Mouse (Mus musculus): Measurements from ENCODE around the gene Gm20388. TPM values are rescaled to one million over a fixed set of nuclear protein-coding genes. Genes with fewer than 3 reads are reported as not detected.

Gm20388 gene
- polyA plus RNA-seq, 2 experiments = 8.5 TPM; not detected in 1

GRCm38 (mm10) chr8:122699005-122699492 lies 2788.4 kb downstream of the Gm20388 start, which contains the start of gene Cbfa2t3:
Gene Cbfa2t3, minus strand, starts transcription at chr8:122699109.
- Histone ChIP-seq H3K4me2 (ENCODE audit: low read depth) (peak within 1 kb of the TSS; percentile 78), H3K27me3 (ENCODE audit: control insufficient read depth, insufficient read depth, low read length) (no peaks in the 10 kb centered on the region), H3K27ac (peak within 1 kb of the TSS; percentile 46), H3K36me3 (replicated peaks; ENCODE audit: control insufficient read depth, insufficient read depth, low read depth) (no peaks in the 10 kb centered on the region), H3K9ac (replicated peaks) (peak within 1 kb of the TSS; percentile 63), H3K4me1 (replicated peaks; ENCODE audit: control insufficient read depth in 2 of 2, insufficient read depth in 2 of 2, low read length in 1 of 2) (peaks cover 54 to 86% of the 10 kb centered on the region in 2 experiments), H3K9me3 (ENCODE audit: control insufficient read depth, low read length) (no peaks in the 10 kb centered on the region), H3K4me3 (ENCODE audit: insufficient read depth in 1 of 2, low read depth in 2 of 2, low read length in 2 of 2) (peak within 1 kb of the TSS; percentile 60 to 61)
- no peak for TF ChIP-seq CTCF (IDR thresholded peaks at IDR 0.05; ENCODE audit: low read depth)
- peak; percentile 74 for TF ChIP-seq EP300 (IDR thresholded peaks at IDR 0.05; ENCODE audit: low read depth)
- 4% methylated on average over 13 of the region's 13 CpGs for WGBS (ENCODE audit: insufficient replicate concordance)
- ATAC-seq (ENCODE audit: insufficient read depth) (peak; percentile 74), DNase-seq (ENCODE audit: low read depth in 3 of 3, low spot score in 3 of 3) (no peak)

- peak; percentile 34; the same call in 1 of the 2 replicates for ATAC-seq (ENCODE audit: insufficient read depth)
These were observed 2790.0 kb downstream of the Gm20388 start for GRCm38 (mm10) chr8:122700628-122701027.

GRCm38 (mm10) chr8:122701441-122702185 lies 2791.0 kb downstream of the Gm20388 start:
- H3K4me2 ChIP-seq (ENCODE audit: low read depth) = no peak overlapping the region; the same call in 1 of the 2 replicates
- ATAC-seq (ENCODE audit: insufficient read depth) (no peak), DNase-seq (ENCODE audit: low read depth in 3 of 3, low spot score in 3 of 3) (no peak)
- H3K9me3 ChIP-seq (ENCODE audit: control insufficient read depth, low read length) = no peaks in the 10 kb centered on the region
- whole genome bisulfite sequencing (ENCODE audit: insufficient replicate concordance) = 31% methylated on average over 12 of the region's 12 CpGs
- TF ChIP-seq EP300 (IDR thresholded peaks at IDR 0.05; ENCODE audit: low read depth) = no peak
- TF ChIP-seq CTCF (IDR thresholded peaks at IDR 0.05; ENCODE audit: low read depth) = no peak
- H3K4me3 ChIP-seq (ENCODE audit: insufficient read depth in 1 of 2, low read depth in 2 of 2, low read length in 2 of 2) = no peak overlapping the region
- H3K9ac ChIP-seq (replicated peaks) = no peak overlapping the region
- H3K36me3 ChIP-seq (replicated peaks; ENCODE audit: control insufficient read depth, insufficient read depth, low read depth) = no peaks in the 10 kb centered on the region
- peaks cover 2% of the 10 kb centered on the region; the same call in 1 of the 2 replicates for H3K27me3 ChIP-seq (ENCODE audit: control insufficient read depth, insufficient read depth, low read length)
- H3K4me1 ChIP-seq (replicated peaks; ENCODE audit: control insufficient read depth in 2 of 2, insufficient read depth in 2 of 2, low read length in 1 of 2) = peaks cover 41 to 69% of the 10 kb centered on the region in 2 experiments
- no peak overlapping the region for H3K27ac ChIP-seq

More at GRCm38 (mm10) chr8:122700628-122701027, 2790.0 kb downstream of the Gm20388 start:
- H3K4me2 ChIP-seq (ENCODE audit: low read depth) = peak overlapping the region; percentile 55
- H3K27ac ChIP-seq = peak overlapping the region; percentile 21
- peak overlapping the region; percentile 3 to 17; a peak in 2 of 4 replicates for H3K4me3 ChIP-seq (ENCODE audit: insufficient read depth in 1 of 2, low read depth in 2 of 2, low read length in 2 of 2)
- peaks cover 46 to 74% of the 10 kb centered on the region in 2 experiments for H3K4me1 ChIP-seq (replicated peaks; ENCODE audit: control insufficient read depth in 2 of 2, insufficient read depth in 2 of 2, low read length in 1 of 2)
- no peak for DNase-seq (ENCODE audit: low read depth in 3 of 3, low spot score in 3 of 3)
- no peaks in the 10 kb centered on the region for H3K36me3 ChIP-seq (replicated peaks; ENCODE audit: control insufficient read depth, insufficient read depth, low read depth)
- TF ChIP-seq CTCF (IDR thresholded peaks at IDR 0.05; ENCODE audit: low read depth) = no peak
- peak; percentile 89 for TF ChIP-seq EP300 (IDR thresholded peaks at IDR 0.05; ENCODE audit: low read depth)
- 8% methylated on average over 13 of the region's 13 CpGs for WGBS (ENCODE audit: insufficient replicate concordance)
- no peaks in the 10 kb centered on the region for H3K27me3 ChIP-seq (ENCODE audit: control insufficient read depth, insufficient read depth, low read length)
- no peaks in the 10 kb centered on the region for H3K9me3 ChIP-seq (ENCODE audit: control insufficient read depth, low read length)
- H3K9ac ChIP-seq (replicated peaks) = peak overlapping the region; percentile 39; the same call in 1 of the 2 replicates

- Histone ChIP-seq H3K4me1 (replicated peaks; ENCODE audit: control insufficient read depth in 2 of 2, insufficient read depth in 2 of 2, low read length in 1 of 2) (peaks cover 41 to 62% of the 10 kb centered on the region in 2 experiments), H3K9me3 (ENCODE audit: control insufficient read depth, low read length) (no peaks in the 10 kb centered on the region)
These were observed 2791.8 kb downstream of the Gm20388 start for GRCm38 (mm10) chr8:122702301-122702941.

More at GRCm38 (mm10) chr8:122702301-122702941, 2791.8 kb downstream of the Gm20388 start:
- ATAC-seq (ENCODE audit: insufficient read depth) (no peak), DNase-seq (ENCODE audit: low read depth in 3 of 3, low spot score in 3 of 3) (no peak)
- Histone ChIP-seq H3K4me3 (ENCODE audit: insufficient read depth in 1 of 2, low read depth in 2 of 2, low read length in 2 of 2) (no peak overlapping the region), H3K27me3 (ENCODE audit: control insufficient read depth, insufficient read depth, low read length) (peaks cover 5% of the 10 kb centered on the region; the same call in 1 of the 2 replicates), H3K9ac (replicated peaks) (no peak overlapping the region), H3K4me2 (ENCODE audit: low read depth) (0 out of 2 replicates have a peak overlapping the region, but pooled peaks have one; percentile 8), H3K27ac (no peak overlapping the region), H3K36me3 (replicated peaks; ENCODE audit: control insufficient read depth, insufficient read depth, low read depth) (no peaks in the 10 kb centered on the region)
- WGBS (ENCODE audit: insufficient replicate concordance) = 17% methylated on average over 10 of the region's 10 CpGs
- TF ChIP-seq CTCF (IDR thresholded peaks at IDR 0.05; ENCODE audit: low read depth) (no peak), EP300 (IDR thresholded peaks at IDR 0.05; ENCODE audit: low read depth) (no peak)

All from liver, embryonic 14.5 days (tissue).